In the genomic region with DNA sequence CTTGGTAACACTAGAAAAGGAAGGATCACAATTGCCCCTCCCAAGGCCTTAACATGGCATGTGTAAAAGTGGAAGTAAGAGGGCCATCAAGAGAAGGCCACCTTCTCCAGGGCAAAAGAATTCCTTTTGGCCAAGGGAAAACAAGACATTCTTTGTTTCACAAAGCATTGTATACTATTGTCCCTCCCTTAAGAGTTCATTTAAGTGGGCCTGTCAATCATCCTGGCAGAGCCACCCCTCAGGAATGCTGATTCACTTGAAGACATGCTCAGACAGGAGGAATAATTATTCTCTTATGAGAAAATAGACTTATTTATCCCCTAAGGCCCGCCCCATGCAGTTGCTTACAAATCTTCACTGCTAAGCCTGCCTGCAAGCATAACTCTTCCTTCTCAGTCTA, we compare ENCODE assay signal across 28 mouse cellular contexts. TPM values are rescaled to one million over a fixed set of nuclear protein-coding genes. Genes with fewer than 3 reads are reported as not detected.
DNase-seq lines count a peak whose midpoint lies in the region; ATAC-seq lines count a peak whose summit lies in the region.
"Had no signal": no experiment of that assay in that cellular context is flagged by ENCODE, and none has a peak within 500 bp of the region (broad histone marks: within the 10 kb centered on the region; RNA-seq: fewer than 3 reads in every experiment).

No protein-coding gene starts in this region.

- H3K9ac ChIP-seq in hindbrain, embryonic 14.5 days, result no peak overlapping the region
- no peak overlapping the region for H3K9ac ChIP-seq in embryonic facial prominence, embryonic 14.5 days (ENCODE audit: low read depth, low read length)
- H3K9ac ChIP-seq: embryonic facial prominence, embryonic 15.5 days; forebrain, postnatal 0 days; heart, embryonic 13.5 days; hindbrain, embryonic 15.5 days; intestine, embryonic 15.5 days had no signal

- H3K27ac ChIP-seq in hindbrain, embryonic 10.5 days, result no peak overlapping the region
- H3K27ac ChIP-seq in hindbrain, embryonic 14.5 days, result no peak overlapping the region
- H3K27ac ChIP-seq in embryonic facial prominence, embryonic 14.5 days (replicated peaks; ENCODE audit: low read depth, low read length), result no peak overlapping the region
- H3K27ac ChIP-seq: embryonic facial prominence, embryonic 15.5 days; gastrocnemius, adult 2 months; heart, adult 2 months; heart, embryonic 10.5 days; heart, embryonic 13.5 days; hindbrain, embryonic 15.5 days; intestine, embryonic 15.5 days had no signal

- DNase-seq in embryo, embryonic 10.5 days (ENCODE audit: low spot score), result peak; percentile 4
- no peak for DNase-seq in embryo, embryonic 9.5 days (ENCODE audit: extremely low spot score)
- peak; percentile 7 for DNase-seq in hindbrain, embryonic 10.5 days (ENCODE audit: low spot score)
- no peak for DNase-seq in hindbrain, embryonic 14.5 days (ENCODE audit: low spot score)
- DNase-seq in NIH3T3 (ENCODE audit: low read depth), result peak; percentile 11
- DNase-seq in embryonic facial prominence, embryonic 14.5 days (ENCODE audit: low spot score), result peak; percentile 19
- no peak for DNase-seq in spleen, adult 12 weeks (ENCODE audit: low spot score)
- DNase-seq in urinary bladder, adult 2 months (ENCODE audit: low spot score), result no peak
- DNase-seq: adrenal gland, adult 2 months; adrenal gland, postnatal 14 days; B cell, adult 2 months; cerebellum, adult 11-12 months; cerebellum, adult 8-10 months; cerebellum, postnatal 10 days; cerebellum, postnatal 36 days; forebrain, postnatal 0 days; gastrocnemius, adult 2 months; gastrocnemius, postnatal 25 days; heart, adult 2 months; kidney, adult 11 months; kidney, adult 8-10 months had no signal

- no peak overlapping the region for H3K4me2 ChIP-seq in hindbrain, embryonic 14.5 days (replicated peaks)
- H3K4me2 ChIP-seq in embryonic facial prominence, embryonic 14.5 days (ENCODE audit: low read depth, low read length), result no peak overlapping the region
- H3K4me2 ChIP-seq: embryonic facial prominence, embryonic 15.5 days; heart, embryonic 13.5 days; hindbrain, embryonic 15.5 days; intestine, embryonic 15.5 days had no signal

- ATAC-seq in hindbrain, embryonic 14.5 days (ENCODE audit: low FRiP score), result no peak
- ATAC-seq in embryonic facial prominence, embryonic 14.5 days (ENCODE audit: low read depth), result no peak
- ATAC-seq: forebrain, embryonic 14.5 days; forebrain, postnatal 0 days; intestine, embryonic 15.5 days had no signal

- 55% methylated on average over 1 of the region's 1 CpGs for WGBS in hindbrain, embryonic 10.5 days
- 47% methylated on average over 1 of the region's 1 CpGs for WGBS in hindbrain, embryonic 14.5 days
- 68% methylated on average over 1 of the region's 1 CpGs for WGBS in embryonic facial prominence, embryonic 14.5 days

- H3K9me3 ChIP-seq in hindbrain, embryonic 10.5 days, result no peaks in the 10 kb centered on the region
- H3K9me3 ChIP-seq in hindbrain, embryonic 14.5 days (ENCODE audit: control insufficient read depth, low read length), result no peaks in the 10 kb centered on the region
- H3K9me3 ChIP-seq in embryonic facial prominence, embryonic 14.5 days (ENCODE audit: control insufficient read depth, low read length), result no peaks in the 10 kb centered on the region
- H3K9me3 ChIP-seq: embryonic facial prominence, embryonic 15.5 days; heart, embryonic 10.5 days; heart, embryonic 13.5 days; hindbrain, embryonic 15.5 days; intestine, embryonic 15.5 days had no signal

- 0 out of 2 replicates have a peak, but pooled peaks cover 4% of the 10 kb centered on the region for H3K27me3 ChIP-seq in hindbrain, embryonic 10.5 days (ENCODE audit: insufficient read depth, poor library complexity, severe bottlenecking)
- no peaks in the 10 kb centered on the region for H3K27me3 ChIP-seq in hindbrain, embryonic 14.5 days (ENCODE audit: control insufficient read depth, insufficient read depth, low read length)
- no peaks in the 10 kb centered on the region for H3K27me3 ChIP-seq in embryonic facial prominence, embryonic 14.5 days (replicated peaks; ENCODE audit: control insufficient read depth, insufficient read depth, low read length)
- H3K27me3 ChIP-seq: intestine, embryonic 15.5 days had no signal

- peaks cover 14% of the 10 kb centered on the region; the same call in 1 of the 2 replicates for H3K4me1 ChIP-seq in hindbrain, embryonic 10.5 days (replicated peaks)
- no peaks in the 10 kb centered on the region for H3K4me1 ChIP-seq in hindbrain, embryonic 14.5 days (replicated peaks; ENCODE audit: control insufficient read depth, insufficient read depth, low read length)
- H3K4me1 ChIP-seq in embryonic facial prominence, embryonic 14.5 days (ENCODE audit: control insufficient read depth, insufficient read depth, low read length), result no peaks in the 10 kb centered on the region
- H3K4me1 ChIP-seq: embryonic facial prominence, embryonic 15.5 days; heart, embryonic 10.5 days; heart, embryonic 13.5 days; hindbrain, embryonic 15.5 days; intestine, embryonic 15.5 days had no signal

- H3K36me3 ChIP-seq in hindbrain, embryonic 10.5 days, result no peaks in the 10 kb centered on the region
- no peaks in the 10 kb centered on the region for H3K36me3 ChIP-seq in hindbrain, embryonic 14.5 days (replicated peaks; ENCODE audit: control insufficient read depth, insufficient read depth)
- no peaks in the 10 kb centered on the region for H3K36me3 ChIP-seq in embryonic facial prominence, embryonic 14.5 days (ENCODE audit: control insufficient read depth, insufficient read depth, low read length)
- H3K36me3 ChIP-seq: embryonic facial prominence, embryonic 15.5 days; heart, embryonic 10.5 days; heart, embryonic 13.5 days; hindbrain, embryonic 15.5 days; intestine, embryonic 15.5 days had no signal

- no peak overlapping the region for H3K4me3 ChIP-seq in hindbrain, embryonic 10.5 days
- H3K4me3 ChIP-seq in hindbrain, embryonic 14.5 days (replicated peaks; ENCODE audit: low read length), result no peak overlapping the region
- H3K4me3 ChIP-seq in embryonic facial prominence, embryonic 14.5 days (ENCODE audit: low read depth, low read length), result no peak overlapping the region
- H3K4me3 ChIP-seq: embryonic facial prominence, embryonic 15.5 days; gastrocnemius, adult 2 months; heart, adult 2 months; heart, embryonic 10.5 days; heart, embryonic 13.5 days; hindbrain, embryonic 15.5 days; intestine, embryonic 15.5 days had no signal

RNA-seq across cellular contexts. Expression of gene Chchd4, which starts 21.3 kb away (rescaled TPM):
- polyA plus RNA-seq in hindbrain, embryonic 10.5 days (2016; fragmentation: Nextera tagmentation; extraction: Ambion mirVana), result 26.7 and 34.2 TPM in 2 replicates
- 36.3 and 37.4 TPM in 2 replicates for polyA plus RNA-seq in hindbrain, embryonic 14.5 days (2014; fragmentation: Nextera tagmentation; extraction: Ambion mirVana)
- 22.7 and 24.8 TPM in 2 replicates for polyA plus RNA-seq in embryonic facial prominence, embryonic 14.5 days (2014; fragmentation: Nextera tagmentation; extraction: Ambion mirVana)
- 6.7 and 7.6 TPM in 2 replicates for polyA plus RNA-seq in urinary bladder, adult 2 months (2012; rRNA removed)

RNA-seq across cellular contexts. Expression of gene Tmem43, which starts 21.4 kb away (rescaled TPM):
- polyA plus RNA-seq in hindbrain, embryonic 10.5 days (2016; fragmentation: Nextera tagmentation; extraction: Ambion mirVana), result 61.9 and 62.7 TPM in 2 replicates
- polyA plus RNA-seq in hindbrain, embryonic 14.5 days (2014; fragmentation: Nextera tagmentation; extraction: Ambion mirVana), result 45.5 and 55.0 TPM in 2 replicates
- 68.2 and 69.5 TPM in 2 replicates for polyA plus RNA-seq in embryonic facial prominence, embryonic 14.5 days (2014; fragmentation: Nextera tagmentation; extraction: Ambion mirVana)
- polyA plus RNA-seq in urinary bladder, adult 2 months (2012; rRNA removed), result 65.4 and 68.0 TPM in 2 replicates

RNA-seq across cellular contexts. Expression of gene Wnt7a, which starts 40.9 kb away (rescaled TPM):
- 10.0 and 11.0 TPM in 2 replicates for polyA plus RNA-seq in hindbrain, embryonic 10.5 days (2016; fragmentation: Nextera tagmentation; extraction: Ambion mirVana)
- polyA plus RNA-seq in hindbrain, embryonic 14.5 days (2014; fragmentation: Nextera tagmentation; extraction: Ambion mirVana), result 7.5 and 8.8 TPM in 2 replicates
- 0.54 and 1.2 TPM in 2 replicates for polyA plus RNA-seq in embryonic facial prominence, embryonic 14.5 days (2014; fragmentation: Nextera tagmentation; extraction: Ambion mirVana)
- not detected in 2 replicates for polyA plus RNA-seq in urinary bladder, adult 2 months (2012; rRNA removed)
- polyA plus RNA-seq: adrenal gland, adult 2 months; gonadal fat pad, adult 2 months; heart, adult 2 months; intestine, embryonic 15.5 days had no signal

Comparison
In these comparisons a context has a peak if more than half of its experiments do, and no peak if none do; other contexts are left out.
1. DNase-seq: peak in embryo, embryonic 10.5 days (single experiment), hindbrain, embryonic 10.5 days (single experiment), NIH3T3 (single experiment) and embryonic facial prominence, embryonic 14.5 days (single experiment); none in embryo, embryonic 9.5 days (single experiment), hindbrain, embryonic 14.5 days (single experiment), spleen, adult 12 weeks (single experiment) and urinary bladder, adult 2 months (single experiment).